Mouse (Mus musculus) mature B cell (primary cell): Measurements from ENCODE around the gene Ggn.
"Not testable (repeated sequence)": the region's sequence is repeated elsewhere in the genome, so short reads cannot be mapped to it uniquely, and the experiment has no call there.

ENCODE experiments used
- in situ Hi-C: fragments of 300-500 bp; cut with MboI; formaldehyde crosslinking; loops from 2 replicates; pipeline ENCODE4 v1.14.3; 2019

The Ggn gene

DNA sequence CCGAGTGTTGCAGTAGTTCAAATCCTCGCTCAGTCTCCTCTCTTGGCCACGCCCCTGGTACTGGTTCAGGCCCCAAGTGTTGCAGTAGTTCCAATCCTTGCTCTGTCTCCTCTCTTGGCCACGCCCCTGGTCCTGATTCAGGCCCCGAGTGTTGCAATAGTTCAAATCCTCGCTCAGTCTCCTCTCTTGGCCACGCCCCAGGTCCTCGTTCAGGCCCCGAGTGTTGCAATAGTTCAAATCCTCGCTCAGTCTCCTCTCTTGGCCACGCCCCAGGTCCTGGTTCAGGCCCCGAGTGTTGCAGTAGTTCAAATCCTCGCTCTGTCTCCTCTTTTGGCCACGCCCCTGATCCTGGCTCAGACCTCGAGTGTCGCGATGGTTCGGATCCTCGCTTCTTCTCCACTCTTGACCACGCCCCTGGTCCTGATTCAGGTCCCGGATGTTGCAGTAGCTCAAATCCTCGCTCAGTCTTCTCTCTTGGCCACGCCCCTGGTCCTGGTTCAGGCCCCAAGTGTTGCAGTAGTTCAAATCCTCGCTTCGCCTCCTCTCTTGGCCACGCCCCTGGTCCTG, 42.3 kb downstream of the Ggn start:
- in situ Hi-C loops: no loop called here

DNA sequence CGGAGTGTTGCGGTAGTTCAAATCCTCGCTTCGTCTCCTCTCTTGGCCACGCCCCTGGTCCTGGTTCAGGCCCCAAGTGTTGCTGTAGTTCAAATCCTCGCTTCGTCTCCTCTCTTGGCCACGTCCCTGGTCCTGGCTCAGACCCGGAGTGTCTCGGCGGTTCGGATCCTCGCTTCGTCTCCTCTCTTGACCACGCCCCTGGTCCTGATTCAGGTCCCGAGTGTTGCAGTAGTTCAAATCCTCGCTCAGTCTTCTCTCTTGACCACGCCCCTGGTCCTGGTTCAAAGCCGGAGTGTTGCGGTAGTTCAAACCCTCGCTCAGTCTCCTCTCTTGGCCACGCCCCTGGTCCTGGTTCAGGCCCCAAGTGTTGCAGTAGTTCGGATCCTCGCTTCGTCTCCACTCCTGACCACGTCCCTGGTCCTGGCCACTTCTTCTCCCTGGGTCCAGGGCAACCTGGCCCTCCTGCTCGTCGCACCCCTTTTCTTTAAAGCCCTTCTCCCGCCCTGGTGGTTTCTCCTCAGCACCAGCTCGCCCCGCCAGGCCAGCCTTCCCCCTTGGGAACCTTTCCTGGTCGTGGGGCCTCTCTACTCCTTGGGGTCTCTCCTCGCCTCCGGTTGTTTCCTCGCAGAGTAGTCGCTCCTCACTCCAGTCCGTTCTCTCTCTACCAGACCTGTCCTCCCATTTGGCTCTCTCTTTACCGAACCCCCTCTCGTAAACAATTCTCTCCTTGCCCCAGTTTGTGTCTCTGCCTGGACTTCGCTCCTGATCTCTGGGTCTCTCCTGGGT, 43.0 kb downstream of the Ggn start:
- in situ Hi-C loops: not testable (repeated sequence)

- in situ Hi-C loops: no loop called here
These were observed 43.7 kb downstream of the Ggn start, which contains the start of gene Catsperg1 for GRCm38 (mm10) chr7:29213675-29214082. Gene Catsperg1 (minus strand): TSS chr7:29214035.

- in situ Hi-C loops: no loop called here
These were observed 44.2 kb downstream of the Ggn start for GRCm38 (mm10) chr7:29214236-29214635.

- in situ Hi-C loops: no loop called here
These were observed 44.8 kb downstream of the Ggn start for GRCm38 (mm10) chr7:29214846-29215245.
